Mouse (Mus musculus): ENCODE results near the gene Cluap1. TPM values are rescaled to one million over a fixed set of nuclear protein-coding genes. Genes with fewer than 3 reads are reported as not detected.

Cluap1 gene
- total and polyA plus RNA-seq, 3 experiments = 28.9 to 30.7 TPM; not detected in 1

DNA sequence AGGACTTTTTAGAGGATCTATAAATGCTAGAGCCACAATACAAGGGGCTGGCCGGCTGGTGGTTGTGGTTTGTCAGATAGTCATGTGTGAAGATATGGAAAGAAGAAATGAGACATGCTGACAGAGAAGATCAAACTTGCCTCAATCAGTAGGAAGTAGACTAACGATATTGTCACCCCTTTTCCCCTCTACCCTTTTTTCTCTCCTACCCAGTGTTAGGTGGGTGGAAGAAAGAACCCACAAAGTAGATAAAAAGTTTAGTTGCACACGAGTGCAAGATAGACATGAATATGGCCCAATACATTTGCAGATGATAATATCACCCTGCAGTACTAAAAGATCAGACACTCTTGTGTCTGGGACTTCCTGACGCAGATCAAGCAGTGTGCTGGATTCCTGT, 79.8 kb downstream of the Cluap1 start:
- Histone ChIP-seq H3K4me3 (ENCODE audit: control insufficient read depth in 1 of 2, insufficient read depth in 1 of 2, low read depth in 2 of 2, low read length in 2 of 2) (no peak overlapping the region), H3K9ac (ENCODE audit: control insufficient read depth, low read depth, low read length, poor library complexity, severe bottlenecking) (no peak overlapping the region), H3K27ac (ENCODE audit: control insufficient read depth, low read depth, low read length) (peak overlapping the region; percentile 41; the same call in 1 of the 2 replicates), H3K9me3 (replicated peaks; ENCODE audit: insufficient read depth, low read length) (no peaks in the 10 kb centered on the region), H3K79me2 (ENCODE audit: control insufficient read depth, insufficient read depth, low read length, poor library complexity) (no peaks in the 10 kb centered on the region), H3K36me3 (ENCODE audit: control insufficient read depth in 1 of 2, insufficient read depth in 2 of 2, low read length in 2 of 2) (peaks cover 13 to 16% of the 10 kb centered on the region in 2 experiments), H3K27me3 (ENCODE audit: control insufficient read depth in 1 of 2, insufficient read depth in 2 of 2, low read length in 2 of 2) (no peaks in the 10 kb centered on the region), H3K4me1 (ENCODE audit: control insufficient read depth in 1 of 2, insufficient read depth in 2 of 2, low read length in 2 of 2) (peaks cover 9 to 13% of the 10 kb centered on the region in 2 experiments)
- DNase-seq (ENCODE audit: low read depth, low spot score) = peak; percentile 70
- TF ChIP-seq CHD1 (IDR thresholded peaks at IDR 0.05; ENCODE audit: low read depth, low read length) (no peak), SMC3 (IDR thresholded peaks at IDR 0.05; ENCODE audit: low read depth, low read length) (no peak), TAL1 (IDR thresholded peaks at IDR 0.05; ENCODE audit: low read length) (no peak), UBTF (IDR thresholded peaks at IDR 0.05; ENCODE audit: borderline replicate concordance, insufficient read depth, low read depth, low read length) (no peak), ZNF384 (IDR thresholded peaks at IDR 0.05; ENCODE audit: low read depth, low read length) (no peak), USF2 (IDR thresholded peaks at IDR 0.05; ENCODE audit: borderline replicate concordance in 1 of 2, insufficient read depth in 1 of 2, low read depth in 1 of 2, low read length in 2 of 2) (no peak), CTCF (IDR thresholded peaks at IDR 0.05 in 2 of 3, conservative IDR thresholded peaks at IDR 0.05 in 1 of 3; ENCODE audit: control insufficient read depth in 1 of 3, insufficient read depth in 1 of 3, low read depth in 2 of 3, low read length in 3 of 3, poor library complexity in 1 of 3, severe bottlenecking in 1 of 3) (no peak), MXI1 (IDR thresholded peaks at IDR 0.05; ENCODE audit: low read depth, low read length) (0 out of 2 replicates have a peak, but pooled peaks have one; percentile 43), MYB (IDR thresholded peaks at IDR 0.05; ENCODE audit: low read depth, low read length) (no peak), POLR2AphosphoS2 (IDR thresholded peaks at IDR 0.05; ENCODE audit: low read length) (no peak), MEF2A (IDR thresholded peaks at IDR 0.05; ENCODE audit: extremely low read depth, insufficient replicate concordance, low read depth, low read length, poor library complexity, severe bottlenecking) (no peak), POLR2A (IDR thresholded peaks at IDR 0.05; ENCODE audit: control insufficient read depth in 1 of 2, insufficient read depth in 1 of 2, low read depth in 1 of 2, low read length in 2 of 2, poor library complexity in 1 of 2) (no peak), ZKSCAN1 (IDR thresholded peaks at IDR 0.05; ENCODE audit: low read depth, low read length) (no peak), HCFC1 (IDR thresholded peaks at IDR 0.05; ENCODE audit: low read depth, low read length) (no peak), RCOR1 (IDR thresholded peaks at IDR 0.05; ENCODE audit: low read depth, low read length) (no peak; the same call in 1 of the 2 replicates), ZMIZ1 (IDR thresholded peaks at IDR 0.05; ENCODE audit: low read depth, low read length) (no peak), ETS1 (IDR thresholded peaks at IDR 0.05; ENCODE audit: low read depth, low read length) (peak; percentile 69), EP300 (IDR thresholded peaks at IDR 0.05; ENCODE audit: low read depth in 1 of 2, low read length in 2 of 2) (peak; percentile 54 to 60; a peak in 3 of 4 replicates), ZC3H11A (IDR thresholded peaks at IDR 0.05; ENCODE audit: low read depth, low read length) (no peak), E2F4 (IDR thresholded peaks at IDR 0.05; ENCODE audit: borderline replicate concordance, low read depth, low read length) (no peak), TCF12 (IDR thresholded peaks at IDR 0.05; ENCODE audit: low read depth, low read length) (peak; percentile 20; the same call in 1 of the 2 replicates), GATA1 (IDR thresholded peaks at IDR 0.05; ENCODE audit: low read depth, low read length) (peak; percentile 57), MAFK (IDR thresholded peaks at IDR 0.05; ENCODE audit: borderline replicate concordance, low read depth, low read length) (no peak; the same call in 1 of the 2 replicates), KAT2A (conservative IDR thresholded peaks at IDR 0.05; ENCODE audit: low read depth, low read length) (no peak), MAZ (IDR thresholded peaks at IDR 0.05; ENCODE audit: low read depth, low read length) (no peak), NRF1 (IDR thresholded peaks at IDR 0.05; ENCODE audit: insufficient read depth, low read depth, low read length, poor library complexity, severe bottlenecking) (no peak), ELF1 (IDR thresholded peaks at IDR 0.05; ENCODE audit: low read depth, low read length) (no peak), BHLHE40 (IDR thresholded peaks at IDR 0.05; ENCODE audit: borderline replicate concordance, low read depth, low read length) (peak; percentile 70), USF1 (IDR thresholded peaks at IDR 0.05; ENCODE audit: low read depth, low read length) (no peak; the same call in 1 of the 2 replicates), JUND (IDR thresholded peaks at IDR 0.05; ENCODE audit: low read depth, low read length) (no peak), TBP (IDR thresholded peaks at IDR 0.05; ENCODE audit: low read depth, low read length) (no peak), CHD2 (IDR thresholded peaks at IDR 0.05; ENCODE audit: low read length) (no peak), NELFE (IDR thresholded peaks at IDR 0.05; ENCODE audit: low read depth, low read length) (no peak), SIN3A (IDR thresholded peaks at IDR 0.05; ENCODE audit: low read length) (peak; percentile 47; the same call in 1 of the 2 replicates), RAD21 (IDR thresholded peaks at IDR 0.05; ENCODE audit: low read depth, low read length) (no peak), GABPA (IDR thresholded peaks at IDR 0.05; ENCODE audit: low read depth, low read length) (no peak), MYC (IDR thresholded peaks at IDR 0.05; ENCODE audit: low read depth, low read length) (no peak), POLR2AphosphoS5 (IDR thresholded peaks at IDR 0.05; ENCODE audit: borderline replicate concordance, low read depth, low read length) (no peak)

Measured in MEL (cell line).